Mouse (Mus musculus) C2C12 (cell line): ENCODE measurements around the gene Sema3f. TPM values are rescaled to one million over a fixed set of nuclear protein-coding genes. Genes with fewer than 3 reads are reported as not detected.

ENCODE experiments used
- H3K27me3 ChIP-seq: one replicate; pipeline ENCODE4 v1.6.1; 2011; ENCODE audit not compliant: control insufficient read depth, insufficient read depth, insufficient read length
- H3K36me3 ChIP-seq: one replicate; pipeline ENCODE4 v1.6.1; 2011; ENCODE audit not compliant: control insufficient read depth, insufficient read depth
- H3K4me3 ChIP-seq: one replicate; pipeline ENCODE4 v1.5.1; 2011; ENCODE audit warnings: mild to moderate bottlenecking, control low read depth; ENCODE audit not compliant: poor library complexity, insufficient read depth, severe bottlenecking
- H3K79me2 ChIP-seq: one replicate; pipeline ENCODE4 v1.6.1; 2011; ENCODE audit not compliant: control insufficient read depth, insufficient read depth
- H3K79me3 ChIP-seq: one replicate; pipeline ENCODE4 v1.6.1; 2011; ENCODE audit warnings: low read depth, control low read depth
- H3ac ChIP-seq: one replicate; pipeline ENCODE3; 2011; ENCODE audit warnings: low read depth; ENCODE audit not compliant: control insufficient read depth, insufficient read length
- CEBPB ChIP-seq: IDR thresholded peaks from one replicate; pipeline ENCODE4 v1.6.1; 2011; ENCODE audit warnings: low read depth, mild to moderate bottlenecking, control low read depth, moderate library complexity
- CTCF ChIP-seq: IDR thresholded peaks from one replicate; pipeline ENCODE4 v1.5.1; 2011; ENCODE audit not compliant: control insufficient read depth, insufficient read depth, insufficient read length
- FOSL1 ChIP-seq: IDR thresholded peaks from one replicate; pipeline ENCODE4 v1.8.0; 2011; ENCODE audit warnings: mild to moderate bottlenecking, low read length; ENCODE audit not compliant: poor library complexity, insufficient read depth, severe bottlenecking
- MAX ChIP-seq: IDR thresholded peaks from one replicate; pipeline ENCODE4 v1.6.1; 2011; ENCODE audit warnings: mild to moderate bottlenecking, control low read depth
- MYOD1 ChIP-seq: IDR thresholded peaks from one replicate; pipeline ENCODE4 v1.6.1; 2011; ENCODE audit warnings: low read depth; ENCODE audit not compliant: control insufficient read depth, insufficient read length
- MYOG ChIP-seq: IDR thresholded peaks from one replicate; pipeline ENCODE4 v1.6.1; 2011; ENCODE audit not compliant: control insufficient read depth, insufficient read length; ENCODE audit errors: extremely low read depth
- USF1 ChIP-seq: IDR thresholded peaks from one replicate; pipeline ENCODE4 v1.6.1; 2011; ENCODE audit warnings: low read depth, mild to moderate bottlenecking, control low read depth, moderate library complexity
- polyA plus RNA-seq: library from polyadenylated mRNA; unstranded; fragments of >200 nt; fragmentation: generic; extraction: Trizol; gene quantifications from one replicate; pipeline ENCODE4 v1.2.1, GENCODE M21; 2012; ENCODE audit warnings: missing spikeins

Sema3f gene
- polyA plus RNA-seq, 1 experiment = 0.36 TPM

DNA sequence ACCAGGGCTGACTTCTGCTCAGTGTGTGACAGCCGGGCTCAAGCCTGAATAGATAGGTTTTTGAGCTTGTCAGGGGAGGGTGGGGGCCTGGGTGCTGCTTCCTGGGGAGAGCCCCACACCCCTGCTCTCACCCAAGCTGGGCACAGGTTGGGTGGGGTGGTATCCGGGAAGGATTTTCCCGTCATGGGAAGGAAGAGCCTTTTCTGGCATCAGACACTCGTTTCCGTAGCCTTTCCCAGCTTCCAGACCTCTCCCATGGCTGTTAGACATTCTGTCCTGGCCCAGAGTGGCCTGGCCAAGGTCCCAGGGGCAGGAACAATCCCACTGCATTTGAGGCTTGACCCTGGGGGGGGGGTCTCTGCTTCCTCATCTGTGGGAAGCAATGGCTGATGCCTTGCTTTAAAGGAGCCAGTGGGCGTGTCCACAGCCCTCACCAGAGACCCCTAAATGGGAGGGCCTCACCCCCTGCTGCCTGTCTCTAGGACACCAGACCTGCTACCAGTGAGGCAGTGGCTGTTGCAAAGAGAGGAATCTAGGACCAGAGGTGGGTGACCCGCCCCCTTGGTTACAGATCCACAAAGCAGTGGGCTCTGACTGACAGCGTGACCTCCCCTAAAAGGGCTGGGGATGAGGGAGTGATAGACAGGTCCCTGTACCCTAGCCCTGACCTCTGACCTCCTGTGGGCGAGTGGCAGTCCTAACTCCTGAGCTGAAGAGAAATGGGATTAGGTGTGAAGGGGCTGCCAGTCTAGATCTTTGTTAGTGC, 13.2 kb downstream of the Sema3f start:
- H3K27me3 ChIP-seq = peaks cover 2% of the 10 kb centered on the region
- H3K79me2 ChIP-seq = no peaks in the 10 kb centered on the region
- H3K79me3 ChIP-seq = no peaks in the 10 kb centered on the region
- no peaks in the 10 kb centered on the region for H3K36me3 ChIP-seq
- H3K4me3 ChIP-seq = no peak overlapping the region
- H3ac ChIP-seq = no peak overlapping the region
- TF ChIP-seq FOSL1 = no peak
- no peak for TF ChIP-seq MAX
- TF ChIP-seq CEBPB = no peak
- no peak for TF ChIP-seq USF1
- no peak for TF ChIP-seq CTCF
- no peak for TF ChIP-seq MYOD1
- TF ChIP-seq MYOG = no peak

DNA sequence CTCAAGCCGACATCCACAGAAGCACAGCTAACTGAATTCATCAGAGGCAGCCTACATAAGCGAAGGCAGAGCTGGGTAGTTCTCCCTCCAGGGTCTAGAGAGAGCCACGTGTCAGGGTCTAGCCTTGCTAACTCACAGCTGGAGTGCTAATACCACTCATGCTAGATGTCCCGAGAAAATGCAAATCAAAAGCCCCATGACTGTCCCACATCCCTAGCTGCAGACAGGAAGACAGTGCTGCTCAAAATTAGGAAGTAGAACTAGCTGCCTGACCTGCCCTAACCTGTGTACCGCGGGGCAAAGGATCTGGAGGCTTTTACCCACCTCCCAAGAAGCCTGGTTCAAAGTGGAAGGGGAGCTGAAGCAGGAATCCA, 14.2 kb downstream of the Sema3f start:
- Histone ChIP-seq H3K36me3 (no peaks in the 10 kb centered on the region), H3K4me3 (no peak overlapping the region), H3ac (no peak overlapping the region), H3K27me3 (peaks cover 11% of the 10 kb centered on the region), H3K79me2 (no peaks in the 10 kb centered on the region), H3K79me3 (no peaks in the 10 kb centered on the region)
- TF ChIP-seq MYOD1 (no peak), MYOG (no peak), CTCF (no peak), USF1 (no peak), CEBPB (no peak), FOSL1 (no peak), MAX (no peak)

DNA sequence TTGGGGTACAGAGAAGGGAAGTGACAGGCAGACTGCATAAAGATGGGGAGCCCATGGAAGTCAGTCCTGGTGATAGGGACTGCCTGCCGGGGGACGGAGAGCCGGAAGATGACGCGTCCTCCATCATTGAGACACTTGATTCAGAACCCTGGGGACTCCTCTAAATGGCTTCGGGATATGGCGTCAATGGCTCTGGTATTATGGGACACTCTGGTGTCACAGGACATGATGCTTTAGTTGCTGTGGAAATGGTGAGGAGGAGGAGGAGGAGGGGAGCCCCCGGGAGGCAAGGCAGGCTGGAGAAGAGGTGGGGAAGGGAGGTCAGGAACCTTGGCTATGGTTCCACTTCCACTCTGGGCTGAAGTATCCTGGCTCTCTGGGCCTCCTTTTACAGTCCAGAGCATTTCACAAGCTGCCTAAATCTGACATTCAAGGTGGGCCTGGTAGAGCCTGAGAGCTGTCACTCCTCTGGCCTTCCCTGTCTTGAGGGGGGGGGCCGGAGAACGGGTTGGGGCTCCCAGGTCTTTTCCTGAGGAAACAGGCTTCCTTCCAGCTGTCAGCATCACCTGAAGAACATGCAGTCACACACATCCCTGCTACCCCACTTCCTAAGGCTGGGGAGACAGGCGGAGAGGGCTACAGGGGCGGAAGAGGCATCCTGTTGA, 14.7 kb downstream of the Sema3f start:
- peaks cover 16% of the 10 kb centered on the region for H3K27me3 ChIP-seq
- H3K4me3 ChIP-seq = no peak overlapping the region
- TF ChIP-seq MAX = no peak
- no peak for TF ChIP-seq CTCF
- TF ChIP-seq MYOG = no peak
- TF ChIP-seq MYOD1 = no peak
- TF ChIP-seq FOSL1 = no peak
- no peak for TF ChIP-seq USF1
- no peak for TF ChIP-seq CEBPB
- H3K36me3 ChIP-seq = no peaks in the 10 kb centered on the region
- no peak overlapping the region for H3ac ChIP-seq
- H3K79me3 ChIP-seq = no peaks in the 10 kb centered on the region
- no peaks in the 10 kb centered on the region for H3K79me2 ChIP-seq

DNA sequence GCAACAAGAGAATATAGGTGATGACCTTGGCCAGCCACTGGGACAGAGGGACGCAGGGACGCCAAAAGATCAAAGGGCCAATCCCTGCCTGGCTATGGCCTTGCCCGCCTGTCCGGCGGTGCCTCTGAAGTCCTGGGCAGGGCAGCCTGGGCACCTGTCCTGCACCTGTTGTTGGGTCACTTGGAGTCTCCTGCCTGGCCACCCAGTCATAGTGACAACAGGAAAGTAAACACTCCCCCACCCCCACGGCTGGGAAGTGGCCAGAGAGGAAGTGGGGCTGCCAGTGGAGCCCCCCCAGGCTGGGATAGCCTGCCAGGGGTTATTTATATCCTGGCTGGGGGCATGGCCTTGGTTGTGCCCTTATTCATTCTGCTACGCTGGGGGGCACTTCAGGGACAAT, 15.6 kb downstream of the Sema3f start:
- H3K27me3 ChIP-seq = peaks cover 22% of the 10 kb centered on the region
- no peaks in the 10 kb centered on the region for H3K79me3 ChIP-seq
- H3K79me2 ChIP-seq = no peaks in the 10 kb centered on the region
- TF ChIP-seq CTCF (no peak), FOSL1 (no peak), CEBPB (no peak), MYOD1 (no peak)
- no peak overlapping the region for H3K4me3 ChIP-seq
- no peaks in the 10 kb centered on the region for H3K36me3 ChIP-seq
- no peak overlapping the region for H3ac ChIP-seq

DNA sequence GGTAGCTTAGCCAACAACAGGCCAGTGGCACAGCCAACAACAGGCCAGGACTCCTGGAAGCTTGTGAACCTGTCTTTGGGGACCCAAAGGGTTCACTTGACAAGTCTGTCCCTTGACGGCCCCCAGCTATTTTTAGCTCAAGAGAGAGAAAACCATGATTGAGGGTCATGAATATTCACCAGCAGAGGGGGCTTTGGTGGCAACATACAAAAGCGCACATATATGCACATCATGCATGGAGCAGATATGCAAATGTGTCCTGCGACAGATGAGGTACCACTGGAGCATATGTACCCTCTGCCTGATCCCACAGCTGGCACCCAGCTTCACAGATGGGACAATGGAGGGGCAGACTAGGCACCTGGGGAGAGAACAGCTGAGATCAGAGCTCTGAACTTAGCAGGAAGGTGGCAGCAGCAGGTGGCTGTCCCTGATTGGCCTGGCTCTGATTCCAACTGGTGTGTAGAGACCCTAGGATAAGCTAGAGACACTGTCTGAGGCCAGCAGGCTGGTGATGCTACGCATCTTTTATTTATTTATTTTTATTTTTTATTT, 16.8 kb downstream of the Sema3f start:
- H3K4me3 ChIP-seq = no peak overlapping the region
- no peaks in the 10 kb centered on the region for H3K79me2 ChIP-seq
- H3K27me3 ChIP-seq = peaks cover 25% of the 10 kb centered on the region
- H3K79me3 ChIP-seq = no peaks in the 10 kb centered on the region
- H3ac ChIP-seq = no peak overlapping the region
- TF ChIP-seq FOSL1 (no peak), MYOD1 (no peak), MYOG (no peak), MAX (no peak), CTCF (no peak), CEBPB (no peak), USF1 (no peak)
- no peaks in the 10 kb centered on the region for H3K36me3 ChIP-seq
